Mouse (Mus musculus) lung, postnatal 0 days (tissue): ENCODE data around the gene Kbtbd13.

Experiments used
- CTCF ChIP-seq: IDR thresholded peaks from 2 replicates; pipeline ENCODE4 v1.5.1; 2016; ENCODE audit warnings: antibody characterized with exemption, mild to moderate bottlenecking
- EP300 ChIP-seq: IDR thresholded peaks from 2 replicates; pipeline ENCODE4 v1.6.1; 2016; ENCODE audit warnings: antibody characterized with exemption, mild to moderate bottlenecking, control low read depth

- TF ChIP-seq CTCF = no peak
- TF ChIP-seq EP300 = no peak
Measured at GRCm38 (mm10) chr9:65358956-65359480, 32.4 kb downstream of the Kbtbd13 start.
